Mouse (Mus musculus) heart, adult 8-10 months (tissue): ENCODE results near the gene Eif2b2. TPM values are rescaled to one million over a fixed set of nuclear protein-coding genes. Genes with fewer than 3 reads are reported as not detected.
A peak's percentile ranks its signal among the peaks of the same experiment; 100 is the strongest.

Experiments used
- DNase-seq: peaks from one replicate; pipeline ENCODE4 v3.0.0; 2022; ENCODE audit warnings: low spot score
- total RNA-seq, 4 experiments: library from RNA; stranded (reverse); gene quantifications; 2 replicates each; pipeline ENCODE4 v1.2.4; 2022

The Eif2b2 gene
- total RNA-seq, result 10 to 100 TPM; 39.5 to 50.6 (median 45.2) TPM

DNA sequence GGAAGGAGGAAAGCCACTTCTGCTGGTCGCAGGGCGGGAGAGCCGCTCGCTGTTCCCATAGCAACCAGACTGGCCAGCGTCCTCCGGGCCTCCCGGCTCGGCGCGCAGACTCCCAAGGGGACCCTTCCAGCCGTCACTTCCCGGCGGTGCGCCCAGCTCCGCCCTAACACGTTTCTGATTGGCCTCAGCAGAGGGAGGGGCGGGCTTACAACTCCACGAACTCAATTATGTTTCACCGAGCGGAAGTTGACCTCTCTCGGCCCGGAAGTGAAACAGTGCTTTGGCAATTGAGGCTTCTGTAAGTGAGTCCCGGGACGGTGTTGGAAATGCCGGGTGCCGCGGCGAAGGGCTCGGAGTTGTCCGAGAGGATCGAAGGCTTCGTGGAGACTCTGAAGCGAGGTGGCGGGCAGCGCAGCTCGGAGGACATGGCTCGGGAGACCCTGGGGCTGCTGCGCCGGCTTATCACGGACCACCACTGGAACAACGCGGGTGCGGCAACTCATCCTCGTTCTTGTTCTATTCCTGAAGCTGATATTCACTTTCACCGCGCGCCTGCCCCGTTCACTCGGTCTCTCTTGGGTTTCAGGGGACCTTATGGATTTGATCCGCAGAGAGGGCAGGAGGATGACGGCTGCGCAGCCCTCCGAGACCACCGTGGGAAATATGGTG lies at the start of gene Eif2b2:
Gene Eif2b2 (plus strand): TSS at position 246 of the 669 bp plus-strand sequence.
- DNase-seq, result peak; percentile 100

DNA sequence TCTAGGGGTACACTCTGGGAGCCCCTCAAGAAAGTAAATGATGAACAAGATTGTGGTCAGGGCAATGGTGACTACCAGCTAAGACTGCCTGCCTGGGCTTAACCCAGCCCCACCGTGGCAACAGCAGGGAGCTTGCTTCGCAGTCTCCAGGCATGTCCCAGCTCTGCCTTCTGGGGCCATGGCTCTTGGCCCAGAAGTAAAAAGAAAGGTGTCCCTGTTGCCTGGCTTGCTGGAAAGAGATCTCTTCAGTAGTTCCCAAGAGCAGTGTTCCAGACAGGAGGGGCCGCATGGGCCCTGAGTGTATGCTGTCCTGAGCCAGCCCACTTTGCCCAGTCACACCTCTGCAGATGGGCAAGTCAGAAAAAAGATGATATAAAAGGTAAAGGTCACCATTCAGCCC lies 49.4 kb upstream of the Eif2b2 start:
- no peak for DNase-seq

DNA sequence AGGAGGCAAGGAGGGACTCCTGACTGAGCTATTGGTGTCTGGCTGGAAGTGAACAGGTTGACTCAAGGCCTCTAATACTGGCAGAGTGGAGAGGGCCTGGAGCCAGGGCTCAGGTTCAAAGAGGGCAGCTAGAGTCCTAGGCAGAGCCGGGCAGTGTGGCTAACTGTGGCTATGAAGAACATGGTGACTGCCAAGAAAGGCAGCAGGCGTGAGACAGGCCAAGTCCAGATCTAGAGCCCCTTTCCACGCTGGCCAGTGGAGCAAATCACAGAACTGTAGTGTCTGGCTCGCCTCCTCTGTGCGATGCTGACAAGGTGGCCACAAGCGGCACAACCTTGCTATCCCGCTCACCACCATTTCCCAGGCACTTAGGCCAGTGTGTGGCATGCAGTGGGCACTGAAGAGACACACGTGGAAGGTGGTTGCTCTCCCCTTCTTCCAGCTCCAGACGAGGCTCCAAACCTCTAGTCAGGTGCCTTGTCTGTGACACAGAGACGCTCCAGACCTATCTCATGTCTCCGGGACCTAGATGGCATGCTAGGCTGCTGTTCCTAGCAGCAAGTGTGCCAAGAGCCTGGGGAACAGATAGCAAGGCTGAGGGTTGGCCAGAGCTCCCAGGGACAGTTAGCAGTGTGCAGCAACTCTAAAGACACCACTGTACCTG lies 48.9 kb upstream of the Eif2b2 start:
- peak; percentile 53 for DNase-seq

DNA sequence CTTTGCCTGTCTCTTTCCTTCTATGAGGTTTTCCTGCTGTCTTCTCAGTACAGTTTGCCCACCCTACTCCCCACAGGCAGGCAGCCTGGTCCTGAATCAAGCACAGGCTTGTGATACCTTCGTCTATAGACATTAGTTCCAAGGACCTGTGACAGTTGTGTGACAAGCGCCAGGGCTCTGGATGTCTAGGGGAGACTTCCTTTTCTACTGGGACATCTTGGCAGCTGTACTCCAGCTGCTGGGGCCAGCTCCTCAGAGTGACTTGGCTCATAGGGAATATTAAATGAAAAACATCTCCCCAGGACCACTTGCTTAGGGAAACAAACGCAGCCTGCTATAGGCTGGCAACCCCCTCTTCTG lies 48.4 kb upstream of the Eif2b2 start:
- no peak for DNase-seq

DNA sequence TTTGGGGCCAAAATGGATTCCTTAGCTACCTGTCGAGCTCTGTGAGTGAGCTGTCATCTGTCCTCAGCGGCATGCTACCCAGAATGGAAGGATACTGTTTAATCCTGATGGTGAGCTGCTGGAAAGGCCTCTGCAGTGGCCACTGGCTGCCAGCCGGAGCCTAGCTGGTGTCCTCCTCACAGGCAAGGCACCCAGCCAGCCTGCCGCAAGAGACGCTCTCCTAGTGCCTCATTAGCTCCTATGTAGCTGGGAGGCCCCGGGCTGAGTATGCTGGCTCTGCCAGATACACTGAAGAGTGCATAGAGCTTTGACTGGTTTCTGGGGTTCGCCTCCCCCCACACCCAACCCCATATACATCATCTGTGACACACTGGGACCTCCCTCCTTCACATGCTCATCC lies 45.3 kb upstream of the Eif2b2 start:
- no peak for DNase-seq

DNA sequence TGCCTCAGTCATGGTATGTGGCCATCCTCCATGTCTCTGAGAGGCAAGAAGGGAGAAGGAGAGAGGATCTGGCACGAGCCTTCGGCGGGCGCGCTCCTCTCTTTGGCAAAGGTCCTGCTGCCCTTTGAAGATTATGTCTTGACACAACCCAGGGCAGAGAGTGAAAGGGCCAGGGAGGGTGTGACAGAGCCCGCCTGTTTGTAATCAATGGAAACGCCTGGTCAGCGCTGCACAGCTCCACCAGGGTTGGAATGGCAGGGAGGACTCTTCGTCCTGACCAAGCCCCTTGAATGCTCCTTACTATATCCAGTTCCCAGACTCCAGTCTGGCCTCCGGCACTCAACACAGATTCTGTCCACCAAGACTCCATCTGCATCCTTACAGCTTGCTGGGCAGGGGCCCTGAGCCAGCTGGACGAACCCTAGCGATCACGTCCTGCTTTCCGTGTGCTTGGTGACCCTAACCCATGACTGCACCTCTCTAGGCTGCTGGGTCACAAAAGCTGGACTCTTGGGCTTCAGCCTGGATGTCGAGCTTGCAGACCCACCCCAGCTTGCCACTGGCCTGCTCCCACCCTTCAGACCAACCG lies 44.1 kb upstream of the Eif2b2 start:
- no peak for DNase-seq

DNA sequence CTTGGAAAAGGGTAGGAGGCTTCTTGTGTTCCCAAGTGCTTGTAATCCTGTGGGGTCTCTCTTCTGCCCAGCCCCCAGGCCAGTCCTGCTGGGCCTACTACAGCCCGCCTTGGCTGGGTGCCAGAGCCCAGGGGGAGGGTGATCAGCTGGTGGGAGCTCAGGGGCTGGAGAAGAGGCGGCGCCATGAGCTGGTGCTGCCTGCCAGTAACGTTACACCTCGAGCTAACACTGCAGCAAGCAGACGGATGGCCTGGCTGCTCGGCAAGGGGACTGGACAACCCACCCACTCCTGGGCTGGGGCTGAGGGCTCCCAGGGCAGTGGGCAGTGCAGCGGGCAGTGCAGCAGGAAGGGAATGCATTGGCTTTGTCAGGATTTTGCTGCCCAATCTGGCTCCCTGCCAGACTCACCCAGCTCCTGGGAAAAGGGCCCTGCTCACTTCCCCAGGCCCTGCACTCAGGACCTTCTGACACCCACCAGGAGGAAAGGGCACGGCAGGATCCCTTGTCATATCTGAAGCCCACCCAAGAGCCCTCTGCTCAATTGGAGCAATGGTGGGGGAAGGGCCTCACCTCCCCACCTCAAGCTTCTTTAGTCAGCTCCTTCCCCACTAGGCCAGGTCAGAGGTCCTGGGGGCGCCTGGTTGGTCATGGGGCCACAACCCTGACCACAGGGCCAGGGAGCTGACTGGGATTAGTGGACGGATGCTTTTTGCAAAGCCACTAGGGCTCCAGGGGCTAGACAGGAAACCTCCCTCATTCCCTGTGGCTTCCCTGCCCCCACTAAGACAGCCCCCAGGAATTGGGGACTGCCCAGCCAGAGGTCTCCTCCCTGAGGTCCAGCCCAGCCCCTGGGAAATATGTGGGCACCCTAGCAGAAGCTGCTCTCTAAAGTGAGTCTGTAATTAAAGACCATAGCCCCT lies 43.1 kb upstream of the Eif2b2 start:
- DNase-seq, result no peak

DNA sequence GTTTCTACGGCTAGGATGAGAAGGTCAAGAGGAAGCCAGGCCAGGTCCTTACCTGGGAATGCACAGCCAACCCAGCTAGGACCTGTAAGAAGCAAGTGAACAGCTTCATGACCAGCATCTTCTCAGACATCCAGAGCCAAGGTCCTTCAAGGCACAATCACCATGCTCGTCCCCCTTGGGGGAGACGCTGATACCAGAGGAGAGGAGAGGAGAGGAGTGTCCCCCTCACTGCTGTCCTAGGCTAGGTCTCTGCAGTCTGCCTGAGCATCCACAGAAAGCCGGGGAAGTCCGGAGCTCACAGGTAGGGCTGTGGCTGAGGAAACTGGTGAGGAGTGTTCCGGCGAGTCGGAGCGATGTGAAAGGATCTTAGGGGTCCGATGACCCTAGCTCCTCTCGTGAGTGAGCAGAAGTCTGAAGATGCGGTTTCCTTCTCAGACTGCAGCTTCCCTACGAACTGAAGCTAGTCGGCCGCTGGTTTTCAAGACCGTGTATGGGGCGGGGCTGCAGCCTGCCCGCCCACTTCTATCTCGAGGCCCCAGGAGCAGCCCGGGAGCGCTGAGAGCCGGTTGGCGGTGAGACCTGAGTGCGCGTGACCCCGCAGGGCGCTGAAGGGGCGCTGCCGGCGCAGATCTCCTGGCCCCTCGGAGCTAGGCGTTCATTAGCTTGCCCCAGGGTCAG lies 42.3 kb upstream of the Eif2b2 start:
- DNase-seq, result peak; percentile 55

DNA sequence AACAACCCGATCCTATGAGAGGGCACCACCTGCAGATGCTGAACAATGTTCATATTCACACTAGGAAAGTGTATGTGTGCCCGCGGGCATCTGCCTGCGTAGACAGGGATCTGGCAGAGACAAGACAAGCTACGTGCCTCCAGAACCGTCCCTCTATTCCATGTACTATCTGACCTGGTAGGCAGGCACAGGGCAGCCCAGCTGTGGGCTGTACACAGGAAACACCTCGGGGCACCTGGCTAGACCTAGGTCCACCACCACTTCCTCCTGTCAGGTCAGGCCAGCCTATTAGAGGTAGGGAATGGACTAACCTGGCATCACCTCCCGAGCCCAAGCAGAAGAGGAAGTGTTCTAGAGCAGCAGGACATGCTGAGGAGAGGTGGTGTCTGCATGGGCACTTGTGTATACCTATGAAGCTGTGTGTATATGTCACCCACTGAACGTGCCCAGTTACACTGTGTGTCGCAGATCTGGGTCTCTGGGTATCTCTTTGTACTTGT lies 41.5 kb upstream of the Eif2b2 start, which contains the start of gene Pgf:
Gene Pgf (minus strand): TSS at position 51 of the 500 bp plus-strand sequence.
- no peak for DNase-seq

DNA sequence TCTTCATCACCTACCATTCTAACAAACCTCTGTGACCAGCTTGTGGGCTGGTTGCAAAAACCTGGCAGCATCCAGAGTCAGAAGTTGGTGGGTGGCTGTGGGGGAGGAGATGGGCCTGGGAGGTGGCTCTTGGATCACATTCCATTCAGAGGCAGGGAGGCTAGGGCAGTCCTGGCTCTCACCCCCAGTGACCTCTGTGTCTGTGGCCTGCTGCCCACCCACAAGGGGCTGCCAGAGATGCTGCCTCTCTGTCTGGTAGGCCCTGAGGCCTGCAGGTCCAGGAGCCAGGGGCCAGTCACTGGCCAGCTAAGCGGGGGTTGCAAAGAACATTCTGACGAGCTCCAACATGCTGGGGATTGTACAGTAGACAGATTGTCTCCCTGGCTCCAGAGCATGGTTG lies 41.0 kb upstream of the Eif2b2 start:
- no peak for DNase-seq

DNA sequence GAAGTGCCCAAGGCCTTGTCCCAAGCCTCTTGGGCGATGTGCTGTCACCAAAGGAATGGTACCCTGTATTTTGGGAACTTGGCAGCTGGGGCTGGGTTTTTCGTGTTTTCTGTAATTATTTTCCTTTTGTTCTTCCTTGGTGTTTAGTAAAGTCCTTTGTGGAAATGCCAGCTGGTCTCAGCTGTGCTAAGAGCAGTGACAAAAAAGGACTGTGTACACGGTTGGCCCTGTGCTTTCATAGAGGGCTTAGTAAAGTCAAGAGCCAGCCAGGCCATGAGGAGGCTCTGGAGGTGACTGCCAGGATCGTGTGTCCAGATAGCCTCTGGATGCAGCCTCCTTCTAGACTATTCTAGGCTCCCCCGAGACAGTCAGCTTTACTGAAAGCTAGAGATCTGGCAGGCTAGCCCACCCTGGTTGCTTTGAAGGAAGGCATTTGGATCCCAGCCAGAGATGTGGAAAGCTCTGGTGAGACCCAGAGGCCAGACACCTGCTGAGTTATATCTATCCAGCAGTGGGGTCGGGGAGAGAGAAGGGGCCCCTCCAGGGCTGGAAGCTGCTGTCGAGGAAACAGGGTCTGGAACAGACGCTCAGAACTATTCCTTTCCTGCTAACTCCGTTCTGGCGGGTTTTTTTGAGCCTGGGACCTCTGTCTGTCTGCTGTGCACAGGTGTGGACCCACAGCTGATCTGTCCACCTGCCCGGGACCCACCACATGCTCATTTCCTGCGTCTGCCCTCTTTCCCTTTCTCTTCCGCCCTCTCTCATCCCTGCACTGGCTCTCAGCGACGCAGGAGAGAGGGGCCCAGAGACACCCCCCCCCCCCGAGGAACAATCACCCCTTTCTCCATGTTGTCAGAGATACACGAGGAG lies 37.6 kb upstream of the Eif2b2 start:
- DNase-seq, result no peak

DNA sequence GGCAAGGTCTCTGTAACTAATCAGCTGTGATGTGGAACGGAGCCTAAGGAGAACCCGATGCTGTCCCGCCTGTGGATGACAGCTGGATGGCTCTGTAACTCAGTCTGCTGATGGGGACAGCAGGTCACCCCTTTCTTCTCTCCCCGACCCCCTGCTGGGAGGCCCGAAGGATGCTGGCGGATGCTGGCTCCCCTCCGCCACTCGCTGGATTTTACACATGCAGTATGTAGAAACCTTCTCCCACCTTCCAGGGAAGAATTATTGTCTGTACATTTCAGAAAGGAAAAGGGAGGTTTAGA lies 37.0 kb upstream of the Eif2b2 start:
- DNase-seq, result no peak

DNA sequence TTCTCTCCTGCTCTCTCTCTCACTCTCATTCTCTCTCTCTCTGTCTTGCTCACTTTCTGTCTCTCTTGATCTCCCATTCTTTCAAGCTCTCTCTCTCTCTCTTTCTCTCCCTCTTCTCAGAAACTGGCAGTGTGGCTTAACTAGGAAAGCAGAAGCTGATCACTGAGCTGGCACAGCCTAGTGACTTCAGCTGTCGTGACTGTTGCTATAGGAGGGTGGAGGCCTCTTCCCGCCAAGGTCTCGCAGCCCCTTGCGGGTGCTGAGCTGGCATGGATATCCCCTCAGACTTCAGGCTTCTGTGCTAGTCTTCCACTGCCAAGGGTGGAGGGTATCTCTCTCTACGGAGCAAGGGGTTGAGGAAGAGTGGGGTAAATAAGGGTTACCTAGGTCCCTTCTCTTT lies 36.4 kb upstream of the Eif2b2 start:
- no peak for DNase-seq

DNA sequence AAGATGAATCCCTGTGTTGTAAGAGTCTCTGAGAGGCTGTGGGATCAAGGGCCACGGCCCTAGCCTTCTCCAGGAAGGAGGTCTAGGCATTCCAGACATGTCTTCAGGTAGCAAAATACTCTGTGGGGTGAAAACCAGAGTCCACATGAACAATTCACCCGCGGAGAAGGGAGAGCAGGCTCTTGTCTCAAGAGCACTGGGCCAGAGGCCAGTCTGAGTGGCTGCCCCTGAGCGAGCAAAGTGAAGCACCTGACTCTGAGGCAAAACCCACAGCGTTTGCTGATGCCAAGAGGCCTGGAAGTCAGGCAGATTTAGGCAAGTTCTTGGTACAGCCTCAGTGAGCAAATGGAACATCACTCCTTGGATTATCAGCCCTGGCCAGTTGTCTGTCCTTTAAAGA lies 35.2 kb upstream of the Eif2b2 start:
- no peak for DNase-seq

DNA sequence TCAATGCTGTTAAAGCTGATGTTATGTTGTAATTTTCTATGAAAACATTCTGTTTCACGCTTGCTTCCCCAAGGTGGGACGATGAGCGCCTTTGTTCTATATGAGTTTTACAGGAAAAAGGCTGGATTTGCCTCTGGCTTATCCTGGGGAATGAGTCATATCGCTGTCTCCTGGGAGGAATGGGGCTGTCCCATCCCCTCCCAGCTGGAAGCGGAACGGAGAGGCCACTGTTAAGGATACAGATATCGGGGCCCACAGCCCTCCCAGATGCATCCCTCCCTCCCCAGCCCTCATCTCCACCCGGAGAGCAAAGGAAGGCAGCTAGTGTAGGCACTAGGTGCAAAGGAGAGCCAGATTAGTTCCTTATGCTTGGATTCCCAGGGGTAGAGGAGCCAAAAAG lies 33.5 kb upstream of the Eif2b2 start:
- peak; percentile 72 for DNase-seq

DNA sequence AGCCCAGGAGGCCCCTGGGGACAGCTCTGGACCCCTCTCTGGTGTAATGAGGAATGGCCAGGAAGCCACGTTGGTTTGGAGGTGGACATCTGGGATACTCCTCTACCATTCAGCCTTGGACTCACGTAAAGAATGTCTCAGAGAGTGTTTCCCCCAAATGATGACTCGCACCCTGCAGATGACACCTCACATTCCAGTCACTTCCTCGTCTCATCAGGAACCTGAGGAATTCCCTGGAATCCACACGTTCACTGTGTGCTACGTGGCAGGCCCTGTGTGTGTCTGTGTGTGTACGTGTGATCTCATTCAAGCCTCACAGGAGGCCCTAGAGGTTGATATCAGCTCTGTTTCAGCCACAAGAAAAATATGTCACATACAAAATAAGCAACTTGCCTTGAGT lies 32.9 kb upstream of the Eif2b2 start:
- DNase-seq, result no peak

DNA sequence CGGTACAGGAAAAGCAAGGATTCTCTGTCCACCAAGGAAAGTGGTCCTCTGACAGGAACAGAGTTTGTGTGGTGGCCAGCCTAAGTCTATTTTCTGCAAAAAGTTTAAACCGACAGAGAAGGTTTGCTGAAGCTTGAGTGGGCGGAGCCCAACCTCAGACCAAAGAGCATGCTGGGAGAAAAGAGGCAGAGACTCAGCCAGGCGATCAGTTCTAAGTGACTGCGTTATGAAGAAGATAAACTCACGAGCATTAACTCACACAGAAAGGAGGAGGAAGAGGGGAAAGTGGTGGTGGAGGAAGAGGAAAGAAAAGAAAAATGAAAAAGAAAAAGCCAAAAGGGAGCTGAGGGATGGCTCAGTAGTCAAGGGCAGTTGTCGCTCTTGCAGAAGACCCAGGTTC lies 29.0 kb upstream of the Eif2b2 start:
- no peak for DNase-seq

DNA sequence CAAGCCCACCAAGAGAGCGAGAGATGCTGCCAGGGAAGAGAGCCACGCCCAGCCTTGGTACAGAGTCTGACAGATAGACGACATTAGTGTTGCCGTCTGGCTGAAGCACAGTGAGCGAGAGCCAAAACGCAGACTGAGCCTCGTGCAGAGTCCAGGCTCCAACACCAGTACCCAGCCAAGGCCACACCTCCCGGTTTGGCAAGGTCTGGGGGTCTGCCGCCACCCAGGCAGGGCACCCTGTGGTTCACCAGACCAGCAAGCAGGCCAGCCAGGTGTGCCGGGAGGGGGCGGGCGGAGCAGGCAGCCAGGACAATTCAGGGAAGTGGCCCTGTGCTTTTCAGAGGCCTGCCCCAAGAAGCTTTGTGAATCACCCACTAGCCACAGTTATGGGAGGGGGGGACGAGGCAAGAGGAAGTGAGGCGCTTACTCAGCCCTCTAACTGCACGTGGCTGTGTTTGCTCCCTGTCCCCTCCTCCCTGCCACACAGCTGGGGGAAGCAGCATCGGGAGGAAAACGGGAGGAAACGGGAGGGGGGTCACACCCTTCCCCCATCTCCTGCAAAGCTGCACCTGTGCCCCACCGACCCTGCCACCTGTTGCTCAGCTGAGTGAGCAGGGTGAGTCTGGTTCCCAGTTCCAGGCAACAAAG lies 26.7 kb upstream of the Eif2b2 start:
- DNase-seq, result peak; percentile 68

DNA sequence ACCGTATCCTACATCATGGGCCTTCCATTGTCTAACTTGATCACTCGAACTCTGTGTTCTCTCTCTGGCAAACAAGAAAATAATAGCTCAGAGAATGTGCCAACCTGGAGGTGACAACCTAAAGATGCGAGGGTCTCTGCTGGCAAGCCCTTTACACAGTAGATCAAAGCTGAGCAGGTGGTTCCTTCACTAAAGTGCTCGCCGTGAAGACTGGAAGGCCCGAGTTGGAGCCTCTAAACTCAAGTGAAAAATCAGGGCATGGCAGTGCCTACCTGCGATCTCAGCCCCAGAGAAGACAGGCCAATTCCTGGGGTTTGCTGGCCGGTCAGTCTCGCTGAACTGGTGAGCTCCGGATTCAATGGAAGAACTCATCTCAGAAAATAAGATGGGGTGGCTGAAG lies 26.1 kb upstream of the Eif2b2 start:
- no peak for DNase-seq
